Mouse (Mus musculus): ENCODE results near the gene Vps51.

The Vps51 gene

DNA sequence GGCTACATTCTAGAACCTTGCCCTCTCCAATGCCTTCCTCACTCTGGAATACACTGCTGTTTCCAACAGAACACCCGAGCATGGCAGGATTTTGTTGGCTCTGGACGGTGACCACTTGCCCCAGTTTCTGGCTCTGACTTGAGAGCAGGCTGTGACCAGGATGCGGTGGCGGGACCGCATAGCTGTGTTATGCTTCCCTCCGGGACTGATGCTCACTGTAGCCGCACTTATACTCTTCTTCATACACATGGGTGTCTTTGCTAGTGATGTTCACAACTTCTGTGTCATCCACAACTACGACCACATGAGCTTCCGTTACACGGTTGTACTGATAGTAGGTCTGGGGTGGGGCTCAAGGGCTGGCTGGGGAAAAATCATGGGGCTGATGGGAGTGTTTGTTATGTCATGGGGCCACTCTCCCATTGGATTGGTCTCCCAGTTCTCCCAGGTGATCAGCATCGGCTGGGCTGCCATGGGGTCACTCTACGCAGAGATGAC is 3.0 kb upstream of the Vps51 start, which contains the start of gene Tmem262:
Tmem262 (plus strand) TSS at position 51 of the 498 bp plus-strand sequence.
- no peak for DNase-seq

DNA sequence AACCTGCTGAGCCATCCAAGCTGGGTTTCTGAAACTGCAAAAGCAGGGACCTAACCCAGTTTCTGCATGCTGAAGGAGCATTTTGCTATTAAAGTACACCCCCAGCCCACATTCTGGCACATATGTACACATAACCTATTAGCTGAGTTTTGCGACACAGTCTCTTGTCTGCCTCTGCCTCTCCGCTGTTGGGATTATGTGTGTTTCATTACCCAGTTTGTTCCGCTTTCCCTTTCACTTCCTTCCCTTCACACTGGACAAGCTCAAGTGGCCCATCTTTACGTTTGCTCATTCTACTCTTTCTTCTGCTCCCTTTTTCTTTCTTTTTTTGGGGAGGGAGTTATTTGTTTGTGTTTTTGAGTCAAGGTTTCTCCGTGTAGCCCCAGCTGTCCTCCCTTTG is 3.1 kb downstream of the Vps51 start:
- DNase-seq, result no peak

DNA sequence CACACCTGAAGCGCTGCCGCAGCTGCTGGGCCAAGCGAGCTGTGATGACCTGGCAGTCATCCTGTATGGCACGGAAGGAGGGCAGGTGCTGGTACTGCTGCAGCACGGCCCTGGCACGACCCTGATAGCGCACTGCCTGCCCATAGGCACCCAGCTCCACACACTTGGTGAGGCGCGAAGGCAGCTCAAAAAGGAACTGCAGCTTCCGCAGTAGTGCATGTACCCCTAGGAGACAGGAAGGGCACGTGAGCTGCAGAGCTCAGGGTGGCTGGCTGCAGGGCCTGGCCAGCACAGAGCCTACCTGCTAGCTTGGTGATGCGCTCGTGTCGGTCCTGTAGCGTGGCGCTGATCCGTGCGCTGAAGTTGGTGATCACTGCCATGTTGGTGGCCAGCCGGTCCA is 5.8 kb downstream of the Vps51 start:
- no peak for DNase-seq

DNA sequence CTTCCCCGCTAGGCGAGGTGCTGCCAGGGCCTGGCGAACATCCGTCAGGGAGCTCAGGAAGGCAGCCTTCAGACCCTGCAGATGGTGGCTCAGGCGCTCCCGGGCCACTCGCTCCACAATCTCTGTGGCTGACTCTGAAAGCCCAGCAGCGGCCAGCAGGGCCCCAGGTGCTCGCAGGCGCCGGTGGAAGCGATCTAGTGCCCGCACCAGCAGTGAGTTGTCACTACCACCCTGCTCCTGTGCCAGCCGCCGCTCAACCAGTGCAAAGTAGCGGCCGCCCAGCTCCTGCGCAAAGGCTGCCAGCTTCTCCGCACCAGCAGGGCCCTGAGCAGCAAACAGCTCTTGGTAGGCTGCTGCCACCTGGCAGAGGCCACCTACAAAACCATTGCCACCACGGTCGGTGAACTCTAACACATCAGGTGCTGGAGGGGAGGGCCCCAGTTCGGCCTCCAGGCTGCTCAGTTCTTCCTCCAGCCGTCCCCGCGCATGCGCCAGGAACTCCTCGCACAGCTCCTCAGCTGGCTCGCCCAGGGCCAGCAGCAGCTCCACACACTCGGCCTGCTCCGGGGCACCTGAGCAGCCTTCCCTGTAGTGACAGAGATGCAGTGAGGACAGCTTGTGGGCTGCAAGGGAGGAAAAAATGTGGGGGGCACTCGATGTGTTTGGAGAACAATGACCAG is 6.3 kb downstream of the Vps51 start:
- DNase-seq, result no peak

DNA sequence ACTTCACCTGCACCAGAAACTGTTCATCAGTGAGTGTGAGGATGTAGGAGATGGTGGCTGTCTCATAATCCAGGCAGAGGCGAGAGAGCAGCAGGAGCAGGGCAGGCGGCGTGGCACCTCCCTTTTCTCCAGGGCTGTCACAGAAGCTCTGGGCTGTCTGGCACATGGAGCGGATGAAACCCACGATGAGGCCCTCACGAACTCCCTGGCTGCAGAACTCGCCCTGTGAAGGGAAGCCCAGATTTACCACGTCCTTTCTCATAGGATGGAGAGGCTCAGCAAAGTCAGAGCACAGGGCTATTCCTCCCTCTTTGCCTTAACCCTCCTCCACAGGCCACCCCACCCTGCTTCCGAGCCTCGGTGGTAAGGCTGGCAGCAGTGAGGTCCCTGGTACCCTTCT is 7.2 kb downstream of the Vps51 start:
- DNase-seq, result no peak

DNA sequence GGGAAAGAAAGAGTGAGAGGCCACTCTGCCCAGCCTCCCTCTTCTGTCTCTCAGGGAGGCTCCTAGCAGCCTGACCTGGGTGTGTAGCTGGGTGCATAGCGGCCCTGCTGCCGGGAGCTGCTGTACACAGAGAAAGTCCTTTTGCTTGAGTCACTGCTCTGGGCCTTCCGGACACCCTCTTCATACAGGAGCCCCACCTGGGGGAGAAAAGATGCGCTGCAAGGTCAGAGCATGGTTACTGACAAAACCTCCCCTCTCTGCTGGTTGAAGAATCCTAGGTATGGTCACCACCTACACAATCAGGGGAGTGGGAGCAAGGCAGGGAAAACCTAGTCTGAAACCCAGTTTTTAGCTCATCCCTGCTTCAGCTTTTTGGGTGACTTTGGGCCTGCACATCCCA is 8.1 kb downstream of the Vps51 start:
- DNase-seq, result peak; percentile 50 to 54

DNA sequence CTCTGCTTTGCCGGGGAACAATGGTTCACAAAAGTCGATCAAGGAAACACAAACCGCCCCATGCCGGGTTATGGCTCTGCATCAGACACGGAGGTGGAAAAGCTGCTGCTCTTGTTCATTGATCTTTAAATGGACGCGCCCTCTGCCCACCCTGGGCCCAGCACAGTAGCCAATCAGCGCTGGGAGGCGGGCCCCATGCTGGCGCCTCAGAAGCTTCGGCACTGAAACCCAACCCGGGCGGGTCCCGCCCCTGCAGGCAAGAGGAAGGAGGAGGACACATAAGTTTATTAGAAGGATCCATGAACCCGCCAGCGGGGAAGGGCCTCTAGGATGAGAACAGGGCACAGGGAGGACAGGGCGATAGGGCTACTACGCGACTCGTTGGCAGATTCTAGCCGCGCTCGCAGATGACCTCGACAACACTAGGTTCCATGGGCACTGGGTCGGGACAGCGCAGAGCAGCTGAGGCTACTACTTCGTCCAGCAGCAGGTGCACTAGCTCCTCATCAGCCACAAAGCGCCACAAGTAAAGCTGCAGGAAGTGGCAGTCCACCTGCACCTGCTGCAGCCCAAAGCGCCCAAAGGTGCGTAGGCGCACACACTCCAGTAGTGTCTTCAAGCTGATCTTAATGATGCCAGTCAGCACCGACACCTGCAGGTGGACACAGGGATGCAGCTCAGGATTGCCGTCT is 9.2 kb downstream of the Vps51 start, which contains the start of gene Tm7sf2:
Tm7sf2 (minus strand) TSS at position 650 of the 692 bp plus-strand sequence.
- peak; percentile 86 for DNase-seq

DNA sequence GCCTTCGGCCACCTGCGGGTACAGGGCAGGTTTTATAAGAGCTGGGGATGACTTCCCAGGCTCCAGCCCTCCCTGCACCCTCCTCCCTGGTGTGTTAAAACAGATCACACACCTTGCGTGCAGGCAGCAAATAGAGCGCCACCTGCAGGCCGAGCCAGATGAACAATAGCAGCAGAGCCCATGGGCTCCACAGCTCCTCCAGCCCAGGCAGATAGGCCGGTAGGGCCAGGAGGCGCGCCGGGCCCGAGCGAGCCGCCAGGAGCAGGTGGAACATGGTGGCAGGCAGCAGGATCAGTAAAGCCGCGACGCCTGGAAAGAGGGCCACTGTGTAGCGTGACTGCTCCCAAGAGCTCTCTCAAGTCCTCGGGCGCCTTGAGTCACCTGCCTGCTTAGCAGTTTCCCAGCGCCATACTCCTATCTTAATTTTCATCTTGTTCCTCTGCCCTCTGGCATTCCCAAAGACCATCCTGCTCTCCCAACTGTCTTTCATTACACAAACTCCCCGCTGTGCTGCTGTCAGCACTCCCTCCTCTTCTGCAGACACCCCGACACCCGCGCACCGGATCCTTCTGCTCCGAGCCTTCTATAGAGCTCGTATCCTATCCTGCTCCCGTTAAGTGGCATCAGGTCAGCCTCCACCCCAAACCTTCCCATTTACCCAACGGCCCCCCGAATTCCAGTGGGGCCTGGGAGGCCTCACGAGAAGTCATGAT is 9.9 kb downstream of the Vps51 start:
- peak; percentile 91 for DNase-seq

DNA sequence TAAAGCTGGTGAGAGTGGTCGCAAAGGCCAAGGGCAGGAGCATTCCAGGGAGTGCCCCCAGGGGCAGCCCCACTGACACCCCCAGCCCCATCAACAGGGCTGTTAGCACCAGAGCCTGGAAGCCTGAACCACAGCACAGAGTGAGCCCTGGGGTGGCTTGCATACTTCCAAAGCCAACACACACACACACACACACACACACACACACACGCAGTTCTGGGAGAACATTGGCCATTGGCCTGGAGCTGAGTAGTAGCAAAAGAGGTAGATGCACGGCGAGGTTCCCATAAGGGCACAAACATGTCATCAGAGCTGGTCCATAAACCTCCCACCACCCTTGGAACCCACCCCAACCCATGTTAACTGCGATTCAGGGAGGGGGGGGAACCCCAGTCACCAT is 10.5 kb downstream of the Vps51 start:
- no peak for DNase-seq

DNA sequence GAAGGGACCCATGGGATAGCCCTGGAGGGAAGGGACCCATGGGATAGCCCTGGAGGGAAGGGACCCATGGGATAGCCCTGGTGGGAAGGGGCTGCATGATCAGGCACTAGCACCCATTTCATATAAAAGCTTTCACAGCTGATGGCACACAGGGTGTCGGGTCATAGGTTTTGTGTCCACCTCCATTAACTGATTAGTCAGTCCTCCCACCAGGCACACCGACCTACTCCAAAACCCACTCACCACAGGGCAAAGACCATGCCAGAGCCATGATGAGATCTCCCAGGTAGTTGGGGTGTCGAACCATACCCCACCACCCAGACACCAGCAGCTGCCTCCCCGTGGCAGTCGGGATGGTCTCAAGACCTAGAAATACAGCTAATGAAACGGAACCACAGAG is 13.9 kb downstream of the Vps51 start:
- no peak for DNase-seq

DNA sequence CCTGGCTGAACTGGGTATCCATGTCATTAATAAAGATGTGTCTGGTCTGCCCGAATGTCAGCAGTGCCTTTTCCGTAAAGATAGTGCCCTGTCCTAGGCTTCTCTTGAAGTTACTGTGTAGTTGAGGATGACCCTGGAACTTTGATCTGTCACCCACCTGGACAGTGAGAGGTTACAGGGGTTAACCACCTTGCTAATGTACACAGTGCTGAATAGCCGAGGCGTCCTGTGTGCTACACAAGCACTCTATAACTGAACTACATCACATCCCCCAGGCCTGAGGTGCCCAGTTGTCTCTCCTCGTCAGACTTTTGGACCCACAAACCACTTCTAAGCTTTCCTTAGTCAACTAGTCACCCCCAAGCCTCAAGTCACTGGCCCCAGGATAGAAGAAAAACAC is 14.6 kb downstream of the Vps51 start:
- no peak for DNase-seq

DNA sequence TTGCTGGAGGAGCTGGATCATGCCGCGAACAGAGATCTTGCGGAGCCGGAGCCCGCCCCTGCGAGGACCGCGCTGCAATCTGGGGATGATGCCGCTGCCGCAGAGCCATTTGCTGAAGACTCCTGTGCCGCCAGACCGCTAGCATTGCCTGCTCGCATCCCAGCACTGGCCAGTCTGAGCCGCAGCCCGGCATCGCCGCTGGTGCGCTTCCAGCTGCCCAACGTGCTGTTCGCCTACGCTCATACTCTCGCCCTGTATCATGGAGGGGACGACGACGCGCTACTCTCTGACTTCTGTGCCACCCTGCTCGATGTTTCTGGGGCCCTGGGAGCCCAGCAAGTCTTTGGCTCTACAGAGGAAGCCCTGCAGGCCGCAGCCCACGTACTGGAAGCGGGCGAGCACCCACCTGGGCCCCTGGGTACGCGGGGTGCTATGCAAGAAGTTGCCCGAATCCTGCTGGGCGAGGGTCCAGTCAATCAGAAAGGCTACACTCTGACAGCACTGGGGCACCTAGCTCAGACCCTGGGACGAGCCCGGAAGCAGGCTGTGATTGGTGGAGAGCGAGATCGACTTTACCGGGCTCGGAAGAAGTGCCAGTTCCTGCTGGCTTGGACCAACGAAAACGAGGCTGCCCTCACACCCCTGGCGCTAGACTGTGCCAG is 15.3 kb downstream of the Vps51 start:
- peak; percentile 50 to 55 for DNase-seq

DNA sequence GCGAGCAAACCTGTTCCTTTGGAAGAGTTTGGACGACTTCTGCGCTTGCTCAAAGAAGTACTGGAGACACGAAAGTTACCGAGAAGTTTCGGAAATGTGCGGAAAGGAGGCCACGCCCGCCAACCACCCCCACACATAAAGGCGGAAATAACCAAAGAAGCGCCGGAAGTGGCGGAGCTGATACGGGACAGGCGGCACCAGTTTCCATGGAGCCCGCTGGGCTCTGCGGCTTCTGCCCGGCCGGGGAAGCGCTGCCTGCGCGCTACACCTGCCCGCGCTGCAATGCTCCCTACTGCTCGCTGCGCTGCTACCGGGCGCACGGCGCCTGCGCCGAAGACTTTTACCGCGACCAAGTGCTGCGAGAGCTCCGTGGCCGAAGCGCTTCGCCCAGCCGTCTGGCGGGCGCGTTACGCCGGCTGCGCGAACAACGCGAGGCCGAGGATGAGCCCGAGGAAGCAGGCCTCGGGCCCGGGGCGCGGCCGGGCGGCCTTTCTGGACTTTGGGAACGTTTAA is 16.0 kb downstream of the Vps51 start, which contains the start of gene Znhit2:
Znhit2 (plus strand) TSS at position 172 of the 513 bp plus-strand sequence.
- DNase-seq, result peak; percentile 93 to 95

DNA sequence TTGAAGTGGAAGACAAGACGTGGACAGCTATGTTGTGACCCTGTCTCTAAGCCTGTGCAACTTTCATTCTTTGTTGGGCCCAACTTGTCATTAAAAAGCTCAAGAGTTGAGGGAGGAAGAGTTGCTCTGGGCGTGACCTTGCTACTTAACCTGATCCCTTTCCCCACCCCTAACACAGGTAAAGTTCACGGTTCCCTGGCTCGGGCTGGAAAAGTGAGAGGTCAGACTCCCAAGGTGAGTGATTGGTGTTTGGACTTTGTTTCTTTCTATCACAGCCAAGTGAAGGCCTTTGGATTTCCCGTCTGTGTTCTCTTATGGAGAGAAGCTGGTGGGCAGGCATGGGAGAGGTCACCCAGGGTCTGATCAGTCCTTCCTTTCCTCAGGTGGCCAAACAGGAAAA is 18.1 kb downstream of the Vps51 start:
- no peak for DNase-seq

DNA sequence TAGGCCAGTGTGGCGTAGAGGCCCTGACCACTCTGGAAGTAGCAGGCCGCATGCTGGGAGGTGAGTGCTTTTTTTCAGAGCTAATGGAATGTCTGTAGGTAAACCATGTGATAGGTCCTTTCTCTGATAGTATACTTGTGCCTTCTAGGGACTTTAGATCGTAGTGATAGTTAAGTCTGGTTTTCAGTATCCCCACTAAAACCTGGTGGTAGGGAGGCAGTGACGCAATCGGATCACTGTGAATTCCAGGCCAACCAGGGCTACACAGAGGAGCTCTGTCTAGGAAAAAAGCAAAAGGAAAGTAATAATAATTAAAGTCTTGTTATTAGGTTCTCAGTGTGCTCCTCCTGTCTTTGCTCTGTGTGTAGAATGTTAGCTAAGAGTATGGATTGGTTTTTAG is 18.5 kb downstream of the Vps51 start:
- DNase-seq, result no peak

DNA sequence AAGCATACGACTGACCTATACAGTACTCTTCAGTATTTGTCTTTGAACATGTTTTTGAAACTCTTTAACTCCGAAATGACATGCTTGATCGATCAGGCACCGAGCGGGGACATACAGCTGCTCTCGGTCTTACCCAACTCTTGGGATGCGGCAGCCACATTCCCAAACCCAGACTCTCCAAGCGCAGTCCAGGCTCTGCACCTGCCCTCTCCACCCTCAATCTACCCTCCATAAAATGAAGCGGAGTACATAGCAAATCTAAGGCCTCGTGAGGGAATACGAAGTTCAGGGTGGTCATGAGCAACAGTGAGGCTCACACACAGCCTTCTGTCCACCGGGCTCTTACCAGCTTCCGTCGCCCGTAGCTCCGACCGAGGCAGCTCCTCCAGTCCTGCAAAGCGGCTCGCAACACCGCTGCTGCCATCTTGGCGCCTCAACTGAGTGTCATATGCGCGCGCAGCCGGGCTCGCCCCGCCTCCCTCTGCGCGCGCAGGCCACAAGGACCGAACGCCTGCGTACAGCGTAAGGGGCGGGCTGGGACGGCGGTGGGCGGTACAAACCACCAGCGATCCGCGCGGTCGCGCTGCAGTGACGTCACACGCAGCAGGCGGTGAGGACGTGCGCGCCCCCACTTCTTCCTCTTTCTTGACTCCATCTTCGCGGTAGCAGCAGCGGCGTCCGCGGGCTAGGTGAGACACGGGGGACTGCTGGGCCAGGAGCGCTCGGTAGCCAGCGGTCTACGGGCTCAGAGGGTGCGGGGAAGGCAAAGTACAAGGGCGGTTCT is 19.5 kb downstream of the Vps51 start, which contains the start of the genes Mrpl49 and Fau:
Mrpl49 (minus strand) TSS at position 473 of the 784 bp plus-strand sequence.
Fau (plus strand) TSS at position 532 of the 784 bp plus-strand sequence.
- DNase-seq, result peak; percentile 99

DNA sequence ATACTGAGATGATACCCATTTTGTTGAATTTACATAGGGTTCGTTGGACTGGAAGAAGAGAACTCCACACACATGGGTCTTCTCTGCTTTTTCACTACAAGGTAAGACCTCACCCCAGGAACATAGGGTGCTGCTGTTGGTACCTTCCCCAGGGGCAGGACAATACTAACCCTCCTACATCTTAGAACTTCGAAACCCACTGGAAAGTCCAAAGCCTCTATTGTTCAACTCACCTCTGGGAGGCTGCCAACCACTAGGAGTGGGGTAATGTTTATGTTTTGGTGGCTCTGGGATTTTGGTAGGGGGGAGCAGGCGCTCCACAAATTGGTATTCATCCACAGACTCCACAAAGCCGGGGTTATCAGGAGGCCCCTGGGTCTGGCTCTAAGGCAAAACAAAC is 20.3 kb downstream of the Vps51 start:
- DNase-seq, result no peak

DNA sequence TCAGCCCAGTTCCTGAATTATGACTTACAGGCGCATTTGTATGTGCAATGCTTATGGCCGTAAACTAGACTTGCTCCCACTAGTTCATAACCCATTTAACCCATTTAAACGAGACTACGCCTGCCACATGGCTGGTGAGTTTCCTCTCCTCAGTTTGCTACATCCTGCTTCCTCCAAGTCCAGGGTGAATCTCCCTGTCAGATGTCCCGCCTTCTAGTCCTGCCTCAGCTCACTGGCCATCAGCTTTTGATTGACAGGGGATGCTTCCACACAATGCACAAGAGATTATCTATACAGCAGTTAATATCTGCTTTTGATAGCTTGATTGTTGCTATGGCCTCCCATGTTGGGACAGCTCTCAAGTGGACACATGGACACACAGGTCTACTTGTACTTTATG is 22.7 kb downstream of the Vps51 start:
- no peak for DNase-seq

DNA sequence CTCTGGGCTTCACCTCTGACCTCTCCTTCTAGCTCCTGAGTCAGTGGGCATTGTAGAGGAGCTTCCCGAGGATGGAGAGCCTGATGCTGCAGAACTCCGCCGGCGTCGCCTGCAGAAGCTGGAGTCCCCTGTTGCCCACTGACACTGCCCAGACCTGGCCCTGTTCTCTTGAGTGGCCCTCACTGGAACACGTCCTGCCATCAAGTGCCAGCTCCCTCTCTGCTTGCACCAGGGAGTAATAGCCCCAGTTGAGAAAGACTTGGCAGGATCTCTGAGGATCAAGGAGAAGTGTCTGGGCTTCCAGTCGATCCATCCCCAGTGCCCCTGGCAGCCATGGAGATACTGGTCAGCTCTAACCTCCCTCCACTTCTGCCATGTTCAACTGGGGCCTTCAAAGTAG is 24.5 kb downstream of the Vps51 start:
- no peak for DNase-seq

DNA sequence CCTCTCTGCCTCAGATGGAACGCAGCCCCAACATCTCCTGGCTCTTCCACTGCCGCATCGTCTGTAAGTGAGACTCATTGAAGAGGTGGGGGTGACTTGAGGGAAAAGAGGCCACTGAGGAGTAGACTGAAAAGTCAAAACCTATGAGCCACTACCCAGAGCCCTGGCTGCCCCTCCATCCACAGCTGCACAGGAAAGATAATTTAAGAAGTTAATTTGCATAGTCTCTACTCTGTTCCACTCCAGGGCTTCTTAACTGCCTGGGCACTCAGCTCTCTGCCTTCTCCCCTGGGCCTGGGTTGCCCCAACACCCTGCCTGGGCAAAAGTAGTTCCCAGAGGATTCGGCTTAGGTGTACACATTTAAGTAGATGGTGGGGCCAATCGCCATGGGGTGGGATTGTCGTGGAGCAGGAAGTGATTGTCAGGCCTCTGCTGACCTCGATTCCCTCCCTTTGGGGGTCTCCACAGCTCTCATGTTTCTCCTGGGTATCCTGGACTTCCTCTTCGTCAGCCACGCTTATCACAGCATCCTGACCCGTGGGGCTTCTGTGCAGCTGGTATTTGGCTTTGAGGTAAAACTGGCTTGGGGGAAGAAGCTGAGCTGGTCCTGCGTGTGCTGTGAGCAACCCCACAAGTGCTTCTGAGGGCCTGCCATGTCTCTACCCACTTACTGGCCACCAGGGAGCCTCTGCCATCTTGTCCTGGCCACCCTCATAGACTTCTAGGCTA is 28.2 kb downstream of the Vps51 start:
- peak; percentile 71 to 72 for DNase-seq

DNA sequence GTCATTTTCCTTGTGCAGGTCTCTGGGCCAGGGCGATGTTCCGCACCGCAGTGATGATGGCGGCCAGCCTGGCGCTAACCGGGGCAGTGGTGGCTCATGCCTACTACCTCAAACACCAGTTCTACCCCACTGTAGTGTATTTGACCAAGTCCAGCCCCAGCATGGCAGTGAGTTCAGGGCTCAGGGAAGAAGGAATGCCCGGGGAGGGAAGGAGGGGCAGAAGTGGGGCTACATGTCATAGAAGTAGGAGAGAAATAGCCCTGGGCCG is 29.2 kb downstream of the Vps51 start:
- no peak for DNase-seq
